Mouse (Mus musculus) kidney, embryonic 14.5 days (tissue): Measurements from ENCODE around the gene Cpb1. TPM values are rescaled to one million over a fixed set of nuclear protein-coding genes. Genes with fewer than 3 reads are reported as not detected.
A peak's percentile ranks its signal among the peaks of the same experiment; 100 is the strongest.

Source experiments
- ATAC-seq: fragments of 200-750 bp; cut with Nextera tagmentation; 2 replicates; pipeline ENCODE4 v1.8.0; 2017; ENCODE audit warnings: moderate number of reproducible peaks, mild to moderate bottlenecking, moderate TSS enrichment, moderate library complexity; ENCODE audit not compliant: low FRiP score, low TSS enrichment
- H3K27ac ChIP-seq: fragments of 300-500 bp; sonication (generic); 2 replicates; pipeline ENCODE4 v1.5.1; 2014; ENCODE audit warnings: low read depth, mild to moderate bottlenecking, low read length, moderate library complexity, mixed read lengths
- H3K27me3 ChIP-seq: fragments of 300-500 bp; sonication (generic); 2 replicates; pipeline ENCODE4 v1.6.1; 2014; ENCODE audit warnings: mild to moderate bottlenecking, low read length; ENCODE audit not compliant: control insufficient read depth, insufficient read depth
- H3K36me3 ChIP-seq: fragments of 300-500 bp; sonication (generic); 2 replicates; pipeline ENCODE4 v1.6.1; 2014; ENCODE audit warnings: low read length, mixed read lengths; ENCODE audit not compliant: control insufficient read depth, insufficient read depth
- H3K4me1 ChIP-seq: fragments of 300-500 bp; sonication (generic); 2 replicates; pipeline ENCODE4 v1.6.1; 2014; ENCODE audit warnings: low read length, mixed read lengths; ENCODE audit not compliant: control insufficient read depth, insufficient read depth
- H3K4me2 ChIP-seq: fragments of 300-500 bp; sonication (generic); replicated peaks from 2 replicates; pipeline ENCODE4 v1.6.1; 2014; ENCODE audit warnings: low read depth, mild to moderate bottlenecking, low read length
- H3K4me3 ChIP-seq: fragments of 300-500 bp; sonication (generic); 2 replicates; pipeline ENCODE4 v1.5.1; 2014; ENCODE audit warnings: mild to moderate bottlenecking, low read length
- H3K9ac ChIP-seq: fragments of 300-500 bp; sonication (generic); 2 replicates; pipeline ENCODE4 v1.6.1; 2014; ENCODE audit warnings: low read depth, mild to moderate bottlenecking, low read length, moderate library complexity
- H3K9me3 ChIP-seq: fragments of 300-500 bp; sonication (generic); 2 replicates; pipeline ENCODE4 v1.6.1; 2016; ENCODE audit warnings: low read length; ENCODE audit not compliant: control insufficient read depth
- WGBS: fragments of 180-500 bp; shearing (Covaris S2); extraction: QIAGEN DNeasy Blood & Tissue Kit; methylation state at CpG from one replicate; pipeline ENCODE4 v1.1.7; 2014; 5-methylcytosine and 5-hydroxymethylcytosine counted together
- microRNA-seq: library from miRNA; unstranded; fragments of <30 nt; microRNA quantifications from one replicate; pipeline ENCODE4, GENCODE M21; 2016
- polyA plus RNA-seq: library from polyadenylated mRNA; unstranded; fragments of >200 nt; fragmentation: Nextera tagmentation; extraction: Ambion mirVana; gene quantifications from 2 replicates; pipeline ENCODE4 v1.2.1, GENCODE M21; 2014

The Cpb1 gene
- polyA plus RNA-seq, 1 experiment from 2014 or later, result 0.50 TPM

GRCm38 (mm10) chr3:20222136-20222535 lies 53.4 kb downstream of the Cpb1 start:
- Histone ChIP-seq H3K9ac (no peak overlapping the region), H3K4me2 (no peak overlapping the region), H3K4me1 (no peaks in the 10 kb centered on the region), H3K4me3 (no peak overlapping the region), H3K36me3 (no peaks in the 10 kb centered on the region), H3K27me3 (no peaks in the 10 kb centered on the region), H3K9me3 (no peaks in the 10 kb centered on the region), H3K27ac (no peak overlapping the region)
- ATAC-seq, result no peak
- WGBS, result 88% methylated on average over 3 of the region's 3 CpGs

- no peak overlapping the region for H3K4me2 ChIP-seq
- H3K4me1 ChIP-seq, result no peaks in the 10 kb centered on the region
- peak; percentile 78; the same call in 1 of the 2 replicates for ATAC-seq
- no peaks in the 10 kb centered on the region for H3K36me3 ChIP-seq
- 27% methylated on average over 6 of the region's 6 CpGs for WGBS
- H3K9ac ChIP-seq, result no peak overlapping the region
- H3K27me3 ChIP-seq, result no peaks in the 10 kb centered on the region
- H3K27ac ChIP-seq, result no peak overlapping the region
- no peaks in the 10 kb centered on the region for H3K9me3 ChIP-seq
- H3K4me3 ChIP-seq, result no peak overlapping the region
These were observed 76.7 kb downstream of the Cpb1 start for GRCm38 (mm10) chr3:20198869-20199268.

Small RNA genes lying within 50 kb of the gene (microRNA-seq; reads per million reads assigned to microRNA genes)
- not detected for gene Mir7007

Other genes with a start within 250 kb of the Cpb1 start
- 7.1 and 12.5 TPM in 2 replicates for gene Hps3, start 240.4 kb downstream of the Cpb1 start, polyA plus RNA-seq
- gene Hltf, start 217.9 kb downstream of the Cpb1 start, polyA plus RNA-seq, result 20.0 and 22.7 TPM in 2 replicates
- gene Gyg, start 120.4 kb downstream of the Cpb1 start, polyA plus RNA-seq, result 37.9 and 44.5 TPM in 2 replicates
- 1.4 and 1.9 TPM in 2 replicates for gene Cpa3, start 33.6 kb downstream of the Cpb1 start, polyA plus RNA-seq
- 0.23 and 0.30 TPM in 2 replicates for gene Agtr1b, start 91.4 kb upstream of the Cpb1 start, polyA plus RNA-seq